Mouse (Mus musculus) kidney, embryonic 15.5 days (tissue): ENCODE results near the gene Tnfrsf25. TPM values are rescaled to one million over a fixed set of nuclear protein-coding genes. Genes with fewer than 3 reads are reported as not detected.
A peak's percentile ranks its signal among the peaks of the same experiment; 100 is the strongest.

Experiments used
- ATAC-seq: fragments of 200-750 bp; cut with Nextera tagmentation; replicated peaks from 2 replicates; pipeline ENCODE4 v1.8.0; 2017; ENCODE audit warnings: moderate TSS enrichment; ENCODE audit not compliant: low FRiP score
- H3K27ac ChIP-seq: fragments of 300-500 bp; sonication (generic); 2 replicates; pipeline ENCODE4 v1.5.1; 2015; ENCODE audit warnings: mild to moderate bottlenecking, inconsistent platforms
- H3K27me3 ChIP-seq: fragments of 300-500 bp; sonication (generic); 2 replicates; pipeline ENCODE4 v1.6.1; 2015; ENCODE audit warnings: inconsistent platforms
- H3K36me3 ChIP-seq: fragments of 300-500 bp; sonication (generic); 2 replicates; pipeline ENCODE4 v1.6.1; 2015; ENCODE audit warnings: inconsistent platforms
- H3K4me1 ChIP-seq: fragments of 300-500 bp; sonication (generic); 2 replicates; pipeline ENCODE4 v1.6.1; 2015; ENCODE audit warnings: inconsistent platforms
- H3K4me2 ChIP-seq: fragments of 300-500 bp; sonication (generic); 2 replicates; pipeline ENCODE4 v1.6.1; 2015; ENCODE audit warnings: moderate library complexity, mild to moderate bottlenecking, inconsistent platforms
- H3K4me3 ChIP-seq: fragments of 300-500 bp; sonication (generic); replicated peaks from 2 replicates; pipeline ENCODE4 v1.5.1; 2015; ENCODE audit warnings: mild to moderate bottlenecking, inconsistent platforms
- H3K9ac ChIP-seq: fragments of 300-500 bp; sonication (generic); 2 replicates; pipeline ENCODE4 v1.6.1; 2015; ENCODE audit warnings: mild to moderate bottlenecking, inconsistent platforms
- H3K9me3 ChIP-seq: fragments of 300-500 bp; sonication (generic); replicated peaks from 2 replicates; pipeline ENCODE4 v1.6.1; 2016; ENCODE audit warnings: inconsistent platforms
- WGBS: fragments of 180-500 bp; shearing (Covaris S2); methylation state at CpG from one replicate; pipeline ENCODE4 v1.1.7; 2015; ENCODE audit warnings: mixed read lengths; 5-methylcytosine and 5-hydroxymethylcytosine counted together
- polyA plus RNA-seq: library from polyadenylated mRNA; unstranded; fragments of >200 nt; fragmentation: Nextera tagmentation; extraction: Ambion mirVana; gene quantifications from 2 replicates; pipeline ENCODE4 v1.2.1, GENCODE M21; 2015

Gene Tnfrsf25
- 1.5 and 2.4 TPM in 2 replicates for polyA plus RNA-seq

DNA sequence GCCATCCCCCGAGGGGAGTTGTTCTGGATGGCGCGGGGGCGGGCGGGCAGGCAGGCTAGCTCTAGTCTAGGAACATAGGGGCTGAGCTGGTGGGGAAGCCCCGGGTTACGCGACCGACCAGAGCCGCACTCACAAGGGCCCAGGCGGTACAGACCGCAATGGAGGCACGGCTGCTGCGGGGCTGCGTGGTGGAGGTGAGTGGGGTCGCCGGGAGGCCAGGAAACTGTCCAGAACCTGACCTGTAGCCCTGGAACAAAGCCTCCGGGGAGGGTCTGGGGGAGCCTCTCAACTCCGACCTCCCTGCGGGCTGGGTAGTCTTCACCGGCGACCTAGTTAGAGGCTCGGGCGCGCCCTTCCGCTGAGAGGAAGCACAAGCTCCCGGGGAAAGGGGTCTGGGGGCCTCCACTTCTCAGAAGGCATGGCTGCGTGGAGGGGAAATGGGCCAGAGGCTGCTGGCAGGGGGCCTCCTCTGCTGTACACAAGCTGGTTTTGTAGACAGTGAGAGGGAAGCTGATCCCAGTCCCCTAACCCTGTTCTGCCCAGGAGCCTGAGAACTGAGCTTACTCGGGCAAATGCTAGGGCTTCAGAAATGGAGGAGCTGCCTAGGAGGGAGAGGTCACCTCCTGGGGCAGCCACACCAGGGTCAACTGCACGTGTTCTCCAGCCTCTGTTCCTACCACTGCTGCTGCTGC is at the start of gene Tnfrsf25:
Gene Tnfrsf25, plus strand, starts transcription at position 14 of the 692 bp plus-strand sequence.
- 0 out of 2 replicates have a peak within 1 kb of the TSS, but pooled peaks have one; percentile 27 for H3K9ac ChIP-seq
- peak within 1 kb of the TSS; percentile 57 for H3K4me2 ChIP-seq
- no peaks in the 10 kb centered on the region for H3K9me3 ChIP-seq
- H3K27ac ChIP-seq, result no peak within 1 kb of the TSS
- peaks cover 64% of the 10 kb centered on the region for H3K27me3 ChIP-seq
- H3K4me1 ChIP-seq, result peaks cover 61% of the 10 kb centered on the region
- H3K4me3 ChIP-seq, result peak within 1 kb of the TSS; percentile 23
- WGBS, result 3% methylated on average over 30 of the region's 30 CpGs
- ATAC-seq, result peak; percentile 44; the same call in 1 of the 2 replicates
- peaks cover 41% of the 10 kb centered on the region for H3K36me3 ChIP-seq

DNA sequence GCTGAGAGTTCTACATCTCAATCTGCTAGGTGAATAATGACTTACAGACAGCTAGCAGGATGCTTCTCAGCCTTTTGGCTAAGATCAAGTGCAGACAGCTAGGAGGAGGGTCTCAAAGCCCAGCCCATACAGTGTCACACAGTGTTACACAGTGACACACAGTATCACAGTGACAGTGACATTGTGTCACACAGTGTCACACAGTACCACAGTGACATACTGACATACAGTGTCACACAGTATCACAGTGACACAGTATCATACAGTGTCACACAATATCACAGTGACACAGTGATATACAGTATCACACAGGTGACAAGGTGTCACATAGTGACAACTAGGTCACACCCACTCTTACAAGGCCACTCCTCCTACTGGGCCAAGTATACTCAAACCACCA is 48.5 kb upstream of the Tnfrsf25 start:
- ATAC-seq, result no peak

GRCm38 (mm10) chr4:152068166-152068724 is 47.5 kb upstream of the Tnfrsf25 start:
- Histone ChIP-seq H3K36me3 (0 out of 2 replicates have a peak, but pooled peaks cover 3% of the 10 kb centered on the region), H3K27ac (no peak overlapping the region), H3K4me2 (no peak overlapping the region), H3K27me3 (no peaks in the 10 kb centered on the region), H3K4me3 (no peak overlapping the region), H3K9ac (no peak overlapping the region), H3K9me3 (no peaks in the 10 kb centered on the region), H3K4me1 (peaks cover 11% of the 10 kb centered on the region)
- ATAC-seq, result no peak
- 84% methylated on average over 6 of the region's 6 CpGs for WGBS

More for the DNA sequence above, 48.5 kb upstream of the Tnfrsf25 start:
- Histone ChIP-seq H3K36me3 (0 out of 2 replicates have a peak, but pooled peaks cover 7% of the 10 kb centered on the region), H3K4me2 (no peak overlapping the region), H3K27me3 (no peaks in the 10 kb centered on the region), H3K9me3 (no peaks in the 10 kb centered on the region), H3K4me1 (peaks cover 8% of the 10 kb centered on the region), H3K9ac (no peak overlapping the region), H3K27ac (no peak overlapping the region), H3K4me3 (no peak overlapping the region)

- no peak overlapping the region for H3K4me3 ChIP-seq
- no peak overlapping the region for H3K27ac ChIP-seq
- ATAC-seq, result no peak
- 0 out of 2 replicates have a peak, but pooled peaks cover 3% of the 10 kb centered on the region for H3K36me3 ChIP-seq
- H3K27me3 ChIP-seq, result no peaks in the 10 kb centered on the region
- WGBS, result 87% methylated on average over 3 of the region's 3 CpGs
- H3K4me2 ChIP-seq, result no peak overlapping the region
- no peak overlapping the region for H3K9ac ChIP-seq
- H3K9me3 ChIP-seq, result no peaks in the 10 kb centered on the region
- H3K4me1 ChIP-seq, result peaks cover 17% of the 10 kb centered on the region
Observed at GRCm38 (mm10) chr4:152069245-152069644, 46.5 kb upstream of the Tnfrsf25 start.

DNA sequence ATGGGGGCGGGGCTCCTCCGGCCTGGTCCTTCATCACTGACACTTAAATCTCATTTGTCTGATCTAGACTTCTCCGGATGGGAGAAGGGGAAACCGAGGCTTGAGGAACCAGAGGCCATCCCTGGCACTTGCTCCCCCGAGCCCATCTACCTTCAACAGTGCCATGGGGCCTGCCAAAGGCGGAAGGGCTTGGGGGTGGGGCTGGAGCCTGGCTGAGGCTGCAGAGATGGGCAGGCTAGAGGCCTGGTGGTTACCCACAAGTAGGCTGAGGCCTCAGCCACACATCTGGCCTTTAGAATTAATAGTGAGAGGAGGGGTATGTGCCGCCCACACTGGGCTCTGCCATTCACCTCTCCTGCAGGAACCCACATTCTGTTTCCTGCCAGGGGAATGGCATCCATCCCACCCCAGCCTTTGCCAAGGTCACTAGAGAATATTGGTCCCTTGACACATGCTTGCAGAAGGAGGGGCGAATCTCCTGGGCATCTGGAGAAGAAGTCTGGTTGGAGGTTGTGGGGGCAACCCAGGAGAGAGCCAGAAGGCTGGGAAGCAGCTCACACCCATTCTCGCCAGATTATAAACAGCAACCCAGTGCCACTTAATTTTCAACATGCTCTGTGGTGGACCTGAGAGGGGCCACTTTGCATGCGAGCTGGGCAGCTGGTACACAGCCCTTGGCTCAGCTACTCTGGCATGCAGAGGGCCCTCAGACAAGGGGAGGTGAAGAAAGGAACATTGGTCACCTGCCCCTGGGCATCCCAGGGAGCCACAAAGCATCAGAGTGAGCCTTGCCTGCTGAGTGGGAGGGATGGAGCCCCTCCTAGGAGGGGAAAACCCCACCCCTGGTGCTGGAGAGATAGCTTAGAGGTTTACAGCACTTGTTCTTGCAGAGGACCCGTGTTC is 45.0 kb upstream of the Tnfrsf25 start:
- ATAC-seq, result no peak
- no peaks in the 10 kb centered on the region for H3K27me3 ChIP-seq
- WGBS, result 74% methylated on average over 11 of the region's 11 CpGs

DNA sequence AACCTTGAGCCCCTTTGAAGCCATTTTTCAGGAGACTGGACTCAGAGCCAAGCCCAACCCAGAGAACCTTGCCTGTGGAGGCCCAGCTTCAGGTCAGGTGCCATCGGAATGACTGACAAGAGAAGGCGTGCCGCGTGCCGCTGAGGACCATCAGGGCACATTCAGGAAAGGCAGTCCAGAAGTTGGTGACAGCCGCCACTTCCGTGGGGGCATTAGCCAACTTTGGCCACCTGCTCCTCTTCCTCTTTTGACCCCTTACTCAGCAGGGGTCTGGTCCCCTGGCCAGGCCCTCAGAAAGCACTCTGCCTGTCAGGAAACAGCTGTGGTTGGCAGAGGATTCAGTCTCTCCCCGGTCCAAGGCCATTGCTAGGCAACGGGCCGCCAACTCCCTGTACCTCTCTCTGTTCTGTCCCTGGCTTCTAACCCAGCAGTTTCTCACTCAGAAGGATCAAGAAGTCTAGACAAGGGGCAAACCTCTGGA is 43.6 kb upstream of the Tnfrsf25 start, which contains the start of gene Plekhg5:
Gene Plekhg5, plus strand, starts transcription at position 378 of the 481 bp plus-strand sequence.
- ATAC-seq, result no peak
- Histone ChIP-seq H3K27ac (0 out of 2 replicates have a peak within 1 kb of the TSS, but pooled peaks have one; percentile 7), H3K9me3 (no peaks in the 10 kb centered on the region), H3K4me1 (peaks cover 34% of the 10 kb centered on the region), H3K4me2 (no peak within 1 kb of the TSS), H3K9ac (no peak within 1 kb of the TSS), H3K36me3 (no peaks in the 10 kb centered on the region), H3K27me3 (no peaks in the 10 kb centered on the region), H3K4me3 (no peak within 1 kb of the TSS)
- WGBS, result 61% methylated on average over 10 of the region's 10 CpGs

More for the DNA sequence above, 45.0 kb upstream of the Tnfrsf25 start:
- Histone ChIP-seq H3K4me2 (no peak overlapping the region), H3K4me3 (no peak overlapping the region), H3K9me3 (no peaks in the 10 kb centered on the region), H3K36me3 (0 out of 2 replicates have a peak, but pooled peaks cover 2% of the 10 kb centered on the region), H3K27ac (no peak overlapping the region), H3K9ac (no peak overlapping the region), H3K4me1 (peaks cover 25% of the 10 kb centered on the region)

GRCm38 (mm10) chr4:152072655-152073054 is 43.1 kb upstream of the Tnfrsf25 start:
- WGBS, result 71% methylated on average over 10 of the region's 10 CpGs
- ATAC-seq, result no peak; the same call in 1 of the 2 replicates
- Histone ChIP-seq H3K27ac (no peak overlapping the region), H3K9me3 (no peaks in the 10 kb centered on the region), H3K27me3 (no peaks in the 10 kb centered on the region), H3K4me2 (no peak overlapping the region), H3K9ac (no peak overlapping the region), H3K4me1 (peaks cover 34% of the 10 kb centered on the region), H3K4me3 (no peak overlapping the region), H3K36me3 (no peaks in the 10 kb centered on the region)

GRCm38 (mm10) chr4:152073715-152074114 is 42.0 kb upstream of the Tnfrsf25 start:
- H3K27me3 ChIP-seq, result no peaks in the 10 kb centered on the region
- ATAC-seq, result no peak

GRCm38 (mm10) chr4:152074548-152074947 is 41.2 kb upstream of the Tnfrsf25 start:
- Histone ChIP-seq H3K4me3 (no peak overlapping the region), H3K9ac (no peak overlapping the region), H3K27ac (no peak overlapping the region), H3K36me3 (no peaks in the 10 kb centered on the region), H3K9me3 (no peaks in the 10 kb centered on the region), H3K4me2 (no peak overlapping the region), H3K27me3 (no peaks in the 10 kb centered on the region), H3K4me1 (peaks cover 34% of the 10 kb centered on the region)
- no peak for ATAC-seq
- WGBS, result 87% methylated on average over 9 of the region's 9 CpGs

More at GRCm38 (mm10) chr4:152073715-152074114, 42.0 kb upstream of the Tnfrsf25 start:
- H3K4me3 ChIP-seq, result no peak overlapping the region
- H3K4me1 ChIP-seq, result peaks cover 34% of the 10 kb centered on the region
- WGBS, result 70% methylated on average over 6 of the region's 6 CpGs
- H3K36me3 ChIP-seq, result no peaks in the 10 kb centered on the region
- H3K4me2 ChIP-seq, result no peak overlapping the region
- H3K9me3 ChIP-seq, result no peaks in the 10 kb centered on the region
- H3K9ac ChIP-seq, result no peak overlapping the region
- peak overlapping the region; percentile 7; the same call in 1 of the 2 replicates for H3K27ac ChIP-seq

GRCm38 (mm10) chr4:152077191-152077590 is 38.5 kb upstream of the Tnfrsf25 start:
- WGBS, result 89% methylated on average over 9 of the region's 9 CpGs
- Histone ChIP-seq H3K27ac (no peak overlapping the region), H3K4me3 (no peak overlapping the region), H3K9me3 (no peaks in the 10 kb centered on the region), H3K36me3 (no peaks in the 10 kb centered on the region), H3K9ac (no peak overlapping the region), H3K4me1 (peaks cover 36% of the 10 kb centered on the region), H3K4me2 (no peak overlapping the region), H3K27me3 (no peaks in the 10 kb centered on the region)
- ATAC-seq, result no peak

- no peak overlapping the region for H3K4me3 ChIP-seq
- H3K36me3 ChIP-seq, result no peaks in the 10 kb centered on the region
- no peak overlapping the region for H3K27ac ChIP-seq
- WGBS, result 88% methylated on average over 10 of the region's 10 CpGs
- peaks cover 30% of the 10 kb centered on the region for H3K4me1 ChIP-seq
- H3K9ac ChIP-seq, result no peak overlapping the region
- ATAC-seq, result no peak
- H3K9me3 ChIP-seq, result no peaks in the 10 kb centered on the region
- H3K27me3 ChIP-seq, result no peaks in the 10 kb centered on the region
- H3K4me2 ChIP-seq, result no peak overlapping the region
Observed at GRCm38 (mm10) chr4:152078105-152078530, 37.6 kb upstream of the Tnfrsf25 start.
